Mouse (Mus musculus) intestine, embryonic 16.5 days (tissue): ENCODE data around the gene Grm4. TPM values are rescaled to one million over a fixed set of nuclear protein-coding genes. Genes with fewer than 3 reads are reported as not detected.

Experiments used
- ATAC-seq: fragments of 200-750 bp; cut with Nextera tagmentation; 2 replicates; pipeline ENCODE4 v1.8.0; 2017; ENCODE audit warnings: moderate TSS enrichment, moderate library complexity
- H3K27ac ChIP-seq: fragments of 300-500 bp; sonication (generic); 2 replicates; pipeline ENCODE4 v1.5.1; 2014; ENCODE audit warnings: mild to moderate bottlenecking, low read length
- H3K27me3 ChIP-seq: fragments of 300-500 bp; sonication (generic); replicated peaks from 2 replicates; pipeline ENCODE4 v1.6.1; 2014; ENCODE audit warnings: low read length, control low read depth, mixed read lengths; ENCODE audit not compliant: control insufficient read depth, insufficient read depth
- H3K36me3 ChIP-seq: fragments of 300-500 bp; sonication (generic); 2 replicates; pipeline ENCODE4 v1.6.1; 2014; ENCODE audit warnings: low read length, control low read depth; ENCODE audit not compliant: control insufficient read depth, insufficient read depth
- H3K4me1 ChIP-seq: fragments of 300-500 bp; sonication (generic); 2 replicates; pipeline ENCODE4 v1.6.1; 2014; ENCODE audit warnings: low read length, control low read depth, mixed read lengths; ENCODE audit not compliant: control insufficient read depth, insufficient read depth
- H3K4me2 ChIP-seq: fragments of 300-500 bp; sonication (generic); 2 replicates; pipeline ENCODE4 v1.6.1; 2014; ENCODE audit warnings: low read depth, low read length, control low read depth
- H3K4me3 ChIP-seq: fragments of 300-500 bp; sonication (generic); 2 replicates; pipeline ENCODE4 v1.5.1; 2014; ENCODE audit warnings: mild to moderate bottlenecking, low read length
- H3K9ac ChIP-seq: fragments of 300-500 bp; sonication (generic); 2 replicates; pipeline ENCODE4 v1.6.1; 2014; ENCODE audit warnings: low read depth, low read length
- H3K9me3 ChIP-seq: fragments of 300-500 bp; sonication (generic); 2 replicates; pipeline ENCODE4 v1.6.1; 2016; ENCODE audit warnings: low read length, control low read depth; ENCODE audit not compliant: control insufficient read depth
- WGBS: fragments of 180-500 bp; shearing (Covaris S2); extraction: QIAGEN DNeasy Blood & Tissue Kit; methylation state at CpG from one replicate; pipeline ENCODE4 v1.1.7; 2014; 5-methylcytosine and 5-hydroxymethylcytosine counted together
- polyA plus RNA-seq: library from polyadenylated mRNA; unstranded; fragments of >200 nt; fragmentation: Nextera tagmentation; extraction: Ambion mirVana; gene quantifications from 2 replicates; pipeline ENCODE4 v1.2.1, GENCODE M21; 2015

Grm4 gene
- polyA plus RNA-seq, 1 experiment from 2014 or later, result 0.40 TPM

- peak overlapping the region; percentile 83 for H3K4me3 ChIP-seq
- H3K4me1 ChIP-seq, result peaks cover 53% of the 10 kb centered on the region
- no peaks in the 10 kb centered on the region for H3K9me3 ChIP-seq
- 66% methylated on average over 10 of the region's 12 CpGs for WGBS
- H3K36me3 ChIP-seq, result no peaks in the 10 kb centered on the region
- peak overlapping the region; percentile 90 for H3K4me2 ChIP-seq
- no peak for ATAC-seq
- H3K27me3 ChIP-seq, result no peaks in the 10 kb centered on the region
- H3K27ac ChIP-seq, result no peak overlapping the region
- H3K9ac ChIP-seq, result peak overlapping the region; percentile 92; the same call in 1 of the 2 replicates
Observed at GRCm38 (mm10) chr17:27559596-27559995, 38.4 kb upstream of the Grm4 start.

- Histone ChIP-seq H3K4me3 (peak overlapping the region; percentile 83), H3K27me3 (no peaks in the 10 kb centered on the region), H3K4me2 (peak overlapping the region; percentile 90), H3K36me3 (no peaks in the 10 kb centered on the region), H3K9me3 (no peaks in the 10 kb centered on the region), H3K4me1 (peaks cover 46% of the 10 kb centered on the region), H3K27ac (peak overlapping the region; percentile 61), H3K9ac (peak overlapping the region; percentile 92)
- ATAC-seq, result no peak
- 12% methylated on average over 5 of the region's 5 CpGs for WGBS
Observed at GRCm38 (mm10) chr17:27558845-27559244, 37.6 kb upstream of the Grm4 start.

GRCm38 (mm10) chr17:27557927-27558661 lies 36.9 kb upstream of the Grm4 start:
- H3K27ac ChIP-seq, result peak overlapping the region; percentile 96
- H3K4me2 ChIP-seq, result peak overlapping the region; percentile 90
- peaks cover 44% of the 10 kb centered on the region for H3K4me1 ChIP-seq
- H3K27me3 ChIP-seq, result no peaks in the 10 kb centered on the region
- WGBS, result 6% methylated on average over 14 of the region's 14 CpGs
- H3K4me3 ChIP-seq, result peak overlapping the region; percentile 83
- H3K9ac ChIP-seq, result peak overlapping the region; percentile 92
- no peaks in the 10 kb centered on the region for H3K9me3 ChIP-seq
- H3K36me3 ChIP-seq, result no peaks in the 10 kb centered on the region
- ATAC-seq, result no peak

GRCm38 (mm10) chr17:27557181-27557926 lies 36.2 kb upstream of the Grm4 start:
- H3K27me3 ChIP-seq, result no peaks in the 10 kb centered on the region
- peak overlapping the region; percentile 90 for H3K4me2 ChIP-seq
- under 1% methylated on average over 65 of the region's 75 CpGs for WGBS
- H3K9ac ChIP-seq, result peak overlapping the region; percentile 92
- H3K36me3 ChIP-seq, result no peaks in the 10 kb centered on the region
- peak overlapping the region; percentile 83 for H3K4me3 ChIP-seq
- peak; percentile 9 for ATAC-seq
- peak overlapping the region; percentile 96 for H3K27ac ChIP-seq
- no peaks in the 10 kb centered on the region for H3K9me3 ChIP-seq
- H3K4me1 ChIP-seq, result peaks cover 44% of the 10 kb centered on the region

GRCm38 (mm10) chr17:27556315-27557011 lies 35.3 kb upstream of the Grm4 start, which contains the start of gene Hmga1:
TSS of gene Hmga1 (plus strand) at chr17:27556497.
- Histone ChIP-seq H3K9me3 (no peaks in the 10 kb centered on the region), H3K9ac (peak within 1 kb of the TSS; percentile 92), H3K27me3 (no peaks in the 10 kb centered on the region), H3K4me1 (peaks cover 36% of the 10 kb centered on the region), H3K36me3 (no peaks in the 10 kb centered on the region), H3K27ac (peak within 1 kb of the TSS; percentile 96), H3K4me3 (peak within 1 kb of the TSS; percentile 83), H3K4me2 (peak within 1 kb of the TSS; percentile 90)
- ATAC-seq, result peak; percentile 70
- WGBS, result under 1% methylated on average over 78 of the region's 79 CpGs

GRCm38 (mm10) chr17:27555512-27556172 lies 34.4 kb upstream of the Grm4 start:
- H3K27ac ChIP-seq, result peak overlapping the region; percentile 96
- H3K4me2 ChIP-seq, result peak overlapping the region; percentile 90
- no peaks in the 10 kb centered on the region for H3K27me3 ChIP-seq
- H3K36me3 ChIP-seq, result no peaks in the 10 kb centered on the region
- H3K9ac ChIP-seq, result peak overlapping the region; percentile 92
- peak; percentile 61 for ATAC-seq
- H3K4me1 ChIP-seq, result peaks cover 30% of the 10 kb centered on the region
- no peaks in the 10 kb centered on the region for H3K9me3 ChIP-seq
- WGBS, result under 1% methylated on average over 47 of the region's 55 CpGs
- H3K4me3 ChIP-seq, result peak overlapping the region; percentile 83

GRCm38 (mm10) chr17:27555075-27555511 lies 33.9 kb upstream of the Grm4 start:
- Histone ChIP-seq H3K9ac (peak overlapping the region; percentile 92), H3K4me3 (peak overlapping the region; percentile 83), H3K27me3 (no peaks in the 10 kb centered on the region), H3K27ac (peak overlapping the region; percentile 96), H3K4me1 (peaks cover 28% of the 10 kb centered on the region), H3K9me3 (no peaks in the 10 kb centered on the region), H3K36me3 (no peaks in the 10 kb centered on the region), H3K4me2 (peak overlapping the region; percentile 90)
- ATAC-seq, result peak; percentile 49
- 2% methylated on average over 32 of the region's 39 CpGs for WGBS

- H3K27ac ChIP-seq, result peak overlapping the region; percentile 96
- H3K9ac ChIP-seq, result peak overlapping the region; percentile 92
Observed at GRCm38 (mm10) chr17:27554062-27554960, 33.1 kb upstream of the Grm4 start.

More at GRCm38 (mm10) chr17:27554062-27554960, 33.1 kb upstream of the Grm4 start:
- H3K4me2 ChIP-seq, result peak overlapping the region; percentile 90
- H3K27me3 ChIP-seq, result no peaks in the 10 kb centered on the region
- H3K36me3 ChIP-seq, result no peaks in the 10 kb centered on the region
- peaks cover 26% of the 10 kb centered on the region for H3K4me1 ChIP-seq
- ATAC-seq, result no peak
- H3K4me3 ChIP-seq, result peak overlapping the region; percentile 83
- 53% methylated on average over 20 of the region's 20 CpGs for WGBS
- H3K9me3 ChIP-seq, result no peaks in the 10 kb centered on the region
